Mouse (Mus musculus) hindbrain, embryonic 12.5 days (tissue): ENCODE results near the gene Olfr482. TPM values are rescaled to one million over a fixed set of nuclear protein-coding genes. Genes with fewer than 3 reads are reported as not detected.

ENCODE experiments used
- ATAC-seq: fragments of 200-750 bp; cut with Nextera tagmentation; 2 replicates; pipeline ENCODE4 v1.8.0; 2017; ENCODE audit warnings: moderate TSS enrichment; ENCODE audit not compliant: low FRiP score
- H3K27ac ChIP-seq: fragments of 300-500 bp; sonication (generic); 2 replicates; pipeline ENCODE4 v1.5.1; 2016; ENCODE audit warnings: mild to moderate bottlenecking
- H3K27me3 ChIP-seq: fragments of 300-500 bp; sonication (generic); 2 replicates; pipeline ENCODE4 v1.6.1; 2016; ENCODE audit warnings: mild to moderate bottlenecking
- H3K36me3 ChIP-seq: fragments of 300-500 bp; sonication (generic); 2 replicates; pipeline ENCODE4 v1.6.1; 2016; ENCODE audit warnings: mild to moderate bottlenecking
- H3K4me1 ChIP-seq: fragments of 300-500 bp; sonication (generic); 2 replicates; pipeline ENCODE4 v1.6.1; 2016
- H3K4me2 ChIP-seq: fragments of 300-500 bp; sonication (generic); replicated peaks from 2 replicates; pipeline ENCODE4 v1.6.1; 2016; ENCODE audit warnings: mild to moderate bottlenecking
- H3K4me3 ChIP-seq: fragments of 300-500 bp; sonication (generic); 2 replicates; pipeline ENCODE4 v1.5.1; 2016; ENCODE audit warnings: mild to moderate bottlenecking
- H3K9ac ChIP-seq: fragments of 300-500 bp; sonication (generic); 2 replicates; pipeline ENCODE4 v1.6.1; 2016; ENCODE audit warnings: mild to moderate bottlenecking, moderate library complexity
- H3K9me3 ChIP-seq: fragments of 300-500 bp; sonication (generic); replicated peaks from 2 replicates; pipeline ENCODE4 v1.6.1; 2016; ENCODE audit warnings: mild to moderate bottlenecking
- WGBS: fragments of 180-500 bp; shearing (Covaris S2); methylation state at CpG from one replicate; pipeline ENCODE4 v1.1.7; 2016; 5-methylcytosine and 5-hydroxymethylcytosine counted together
- polyA plus RNA-seq: library from polyadenylated mRNA; unstranded; fragments of >200 nt; fragmentation: Nextera tagmentation; extraction: Ambion mirVana; gene quantifications from 2 replicates; pipeline ENCODE4 v1.2.1, GENCODE M21; 2016

Olfr482 gene
- polyA plus RNA-seq, result not detected in 2 replicates

GRCm38 (mm10) chr7:108097486-108097885, at the start of gene Olfr482:
TSS of gene Olfr482 (minus strand) at chr7:108097586.
- no peak within 1 kb of the TSS for H3K4me3 ChIP-seq
- WGBS, result 93% methylated on average over 1 of the region's 1 CpGs
- no peaks in the 10 kb centered on the region for H3K27me3 ChIP-seq
- no peak within 1 kb of the TSS for H3K9ac ChIP-seq
- ATAC-seq, result no peak
- H3K36me3 ChIP-seq, result no peaks in the 10 kb centered on the region
- H3K4me2 ChIP-seq, result no peak within 1 kb of the TSS
- no peaks in the 10 kb centered on the region for H3K4me1 ChIP-seq
- H3K27ac ChIP-seq, result no peak within 1 kb of the TSS
- H3K9me3 ChIP-seq, result no peaks in the 10 kb centered on the region

- Histone ChIP-seq H3K27ac (no peak within 1 kb of the TSS), H3K4me1 (no peaks in the 10 kb centered on the region), H3K36me3 (no peaks in the 10 kb centered on the region), H3K27me3 (no peaks in the 10 kb centered on the region), H3K4me3 (no peak within 1 kb of the TSS), H3K4me2 (no peak within 1 kb of the TSS), H3K9me3 (no peaks in the 10 kb centered on the region), H3K9ac (no peak within 1 kb of the TSS)
- ATAC-seq, result no peak
These were observed 30.0 kb upstream of the Olfr482 start, which contains the start of gene Olfr484 for GRCm38 (mm10) chr7:108127349-108127748. TSS of gene Olfr484 (minus strand) at chr7:108127449.

GRCm38 (mm10) chr7:108121416-108121815, 24.0 kb upstream of the Olfr482 start:
- no peak for ATAC-seq
- no peak overlapping the region for H3K4me2 ChIP-seq
- no peaks in the 10 kb centered on the region for H3K9me3 ChIP-seq
- H3K4me1 ChIP-seq, result no peaks in the 10 kb centered on the region
- no peaks in the 10 kb centered on the region for H3K36me3 ChIP-seq
- 69% methylated on average over 1 of the region's 1 CpGs for WGBS
- no peak overlapping the region for H3K4me3 ChIP-seq
- no peak overlapping the region for H3K27ac ChIP-seq
- no peaks in the 10 kb centered on the region for H3K27me3 ChIP-seq
- no peak overlapping the region for H3K9ac ChIP-seq

GRCm38 (mm10) chr7:108120681-108121080, 23.3 kb upstream of the Olfr482 start:
- Histone ChIP-seq H3K4me2 (no peak overlapping the region), H3K27ac (no peak overlapping the region), H3K36me3 (no peaks in the 10 kb centered on the region), H3K27me3 (no peaks in the 10 kb centered on the region), H3K4me3 (no peak overlapping the region), H3K9ac (no peak overlapping the region), H3K4me1 (no peaks in the 10 kb centered on the region), H3K9me3 (no peaks in the 10 kb centered on the region)
- WGBS, result 4% methylated on average over 1 of the region's 1 CpGs
- no peak for ATAC-seq

GRCm38 (mm10) chr7:108100549-108100948, 3.2 kb upstream of the Olfr482 start, which contains the start of gene Olfr483:
TSS of gene Olfr483 (plus strand) at chr7:108100849.
- Histone ChIP-seq H3K27me3 (no peaks in the 10 kb centered on the region), H3K4me3 (no peak within 1 kb of the TSS), H3K9ac (no peak within 1 kb of the TSS), H3K4me2 (no peak within 1 kb of the TSS), H3K27ac (no peak within 1 kb of the TSS), H3K4me1 (no peaks in the 10 kb centered on the region), H3K36me3 (no peaks in the 10 kb centered on the region), H3K9me3 (no peaks in the 10 kb centered on the region)
- no peak for ATAC-seq
- 86% methylated on average over 1 of the region's 1 CpGs for WGBS

- no peaks in the 10 kb centered on the region for H3K9me3 ChIP-seq
- no peaks in the 10 kb centered on the region for H3K4me1 ChIP-seq
- no peak within 1 kb of the TSS for H3K9ac ChIP-seq
- H3K4me3 ChIP-seq, result no peak within 1 kb of the TSS
- H3K27me3 ChIP-seq, result no peaks in the 10 kb centered on the region
- H3K36me3 ChIP-seq, result no peaks in the 10 kb centered on the region
- H3K27ac ChIP-seq, result no peak within 1 kb of the TSS
- no peak for ATAC-seq
- no peak within 1 kb of the TSS for H3K4me2 ChIP-seq
These were observed 17.8 kb downstream of the Olfr482 start, which contains the start of gene Olfr481 for GRCm38 (mm10) chr7:108079555-108079954. TSS of gene Olfr481 (plus strand) at chr7:108079855.

GRCm38 (mm10) chr7:108067246-108067645, 30.1 kb downstream of the Olfr482 start, which contains the start of gene Olfr480:
TSS of gene Olfr480 (minus strand) at chr7:108067346.
- no peak within 1 kb of the TSS for H3K27ac ChIP-seq
- no peak within 1 kb of the TSS for H3K4me2 ChIP-seq
- 89% methylated on average over 1 of the region's 1 CpGs for WGBS
- no peak within 1 kb of the TSS for H3K4me3 ChIP-seq
- H3K9me3 ChIP-seq, result 0 out of 2 replicates have a peak, but pooled peaks cover 2% of the 10 kb centered on the region
- no peak within 1 kb of the TSS for H3K9ac ChIP-seq
- H3K27me3 ChIP-seq, result no peaks in the 10 kb centered on the region
- ATAC-seq, result no peak
- H3K36me3 ChIP-seq, result no peaks in the 10 kb centered on the region
- no peaks in the 10 kb centered on the region for H3K4me1 ChIP-seq

DNA sequence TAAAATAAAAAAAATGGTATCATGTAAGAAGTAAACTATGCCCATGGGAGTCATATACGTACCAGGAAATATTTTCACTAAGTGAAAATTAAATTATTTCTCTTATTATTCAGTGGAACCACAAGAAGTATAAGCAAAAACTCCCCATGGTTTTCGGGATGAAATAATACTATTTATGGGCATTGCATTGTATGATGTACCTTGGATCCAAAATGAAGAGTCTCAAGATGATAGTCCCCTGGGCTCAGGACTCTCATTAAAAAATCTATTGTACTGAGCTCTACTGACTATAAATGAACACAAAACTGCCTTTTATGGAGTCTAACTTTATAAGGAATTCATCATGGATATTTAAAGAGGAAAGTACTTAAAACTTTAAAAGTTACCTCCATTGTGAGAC, 47.0 kb downstream of the Olfr482 start, which contains the start of gene Olfr479:
Gene Olfr479 (plus strand): TSS at position 301 of the 400 bp plus-strand sequence.
- Histone ChIP-seq H3K4me3 (no peak within 1 kb of the TSS), H3K36me3 (no peaks in the 10 kb centered on the region), H3K27ac (no peak within 1 kb of the TSS), H3K4me1 (no peaks in the 10 kb centered on the region), H3K27me3 (no peaks in the 10 kb centered on the region), H3K9ac (no peak within 1 kb of the TSS), H3K4me2 (no peak within 1 kb of the TSS), H3K9me3 (no peaks in the 10 kb centered on the region)
- no peak for ATAC-seq
- 90% methylated on average over 2 of the region's 2 CpGs for WGBS

Other genes with a start within 250 kb of the Olfr482 start
- gene Olfr472, start 199.7 kb downstream of the Olfr482 start, polyA plus RNA-seq, result not detected in 2 replicates
- not detected in 2 replicates for gene Olfr473, start 167.1 kb downstream of the Olfr482 start, polyA plus RNA-seq
- not detected in 2 replicates for gene Olfr474, start 142.9 kb downstream of the Olfr482 start, polyA plus RNA-seq
- not detected in 2 replicates for gene Olfr476, start 132.8 kb downstream of the Olfr482 start, polyA plus RNA-seq
- gene Olfr477, start 110.9 kb downstream of the Olfr482 start, polyA plus RNA-seq, result not detected in 2 replicates
- not detected in 2 replicates for gene Olfr478, start 63.6 kb downstream of the Olfr482 start, polyA plus RNA-seq
- not detected in 2 replicates for gene Olfr479, start 46.9 kb downstream of the Olfr482 start, polyA plus RNA-seq
- gene Olfr480, start 30.2 kb downstream of the Olfr482 start, polyA plus RNA-seq, result not detected in 2 replicates
- gene Olfr481, start 17.7 kb downstream of the Olfr482 start, polyA plus RNA-seq, result not detected in 2 replicates
- not detected in 2 replicates for gene Olfr483, start 3.3 kb upstream of the Olfr482 start, polyA plus RNA-seq
- gene Olfr484, start 29.9 kb upstream of the Olfr482 start, polyA plus RNA-seq, result not detected in 2 replicates
- gene Olfr485, start 62.3 kb upstream of the Olfr482 start, polyA plus RNA-seq, result not detected in 2 replicates
- not detected in 2 replicates for gene Olfr486, start 75.2 kb upstream of the Olfr482 start, polyA plus RNA-seq
- not detected in 2 replicates for gene Olfr487, start 117.0 kb upstream of the Olfr482 start, polyA plus RNA-seq
- gene Olfr488, start 160.8 kb upstream of the Olfr482 start, polyA plus RNA-seq, result not detected in 2 replicates
- gene Olfr490, start 191.3 kb upstream of the Olfr482 start, polyA plus RNA-seq, result not detected in 2 replicates
- not detected in 2 replicates for gene Olfr491, start 215.9 kb upstream of the Olfr482 start, polyA plus RNA-seq
- gene Olfr492, start 226.1 kb upstream of the Olfr482 start, polyA plus RNA-seq, result not detected in 2 replicates
- not detected in 2 replicates for gene Olfr493, start 249.4 kb upstream of the Olfr482 start, polyA plus RNA-seq